Mouse (Mus musculus) kidney, embryonic 15.5 days (tissue): ENCODE measurements around the gene Rplp0. TPM values are rescaled to one million over a fixed set of nuclear protein-coding genes. Genes with fewer than 3 reads are reported as not detected.

Source experiments
- ATAC-seq: fragments of 200-750 bp; cut with Nextera tagmentation; replicated peaks from 2 replicates; pipeline ENCODE4 v1.8.0; 2017; ENCODE audit warnings: moderate TSS enrichment; ENCODE audit not compliant: low FRiP score
- H3K27ac ChIP-seq: fragments of 300-500 bp; sonication (generic); 2 replicates; pipeline ENCODE4 v1.5.1; 2015; ENCODE audit warnings: mild to moderate bottlenecking, inconsistent platforms
- H3K27me3 ChIP-seq: fragments of 300-500 bp; sonication (generic); 2 replicates; pipeline ENCODE4 v1.6.1; 2015; ENCODE audit warnings: inconsistent platforms
- H3K36me3 ChIP-seq: fragments of 300-500 bp; sonication (generic); 2 replicates; pipeline ENCODE4 v1.6.1; 2015; ENCODE audit warnings: inconsistent platforms
- H3K4me1 ChIP-seq: fragments of 300-500 bp; sonication (generic); 2 replicates; pipeline ENCODE4 v1.6.1; 2015; ENCODE audit warnings: inconsistent platforms
- H3K4me2 ChIP-seq: fragments of 300-500 bp; sonication (generic); 2 replicates; pipeline ENCODE4 v1.6.1; 2015; ENCODE audit warnings: moderate library complexity, mild to moderate bottlenecking, inconsistent platforms
- H3K4me3 ChIP-seq: fragments of 300-500 bp; sonication (generic); replicated peaks from 2 replicates; pipeline ENCODE4 v1.5.1; 2015; ENCODE audit warnings: mild to moderate bottlenecking, inconsistent platforms
- H3K9ac ChIP-seq: fragments of 300-500 bp; sonication (generic); 2 replicates; pipeline ENCODE4 v1.6.1; 2015; ENCODE audit warnings: mild to moderate bottlenecking, inconsistent platforms
- H3K9me3 ChIP-seq: fragments of 300-500 bp; sonication (generic); replicated peaks from 2 replicates; pipeline ENCODE4 v1.6.1; 2016; ENCODE audit warnings: inconsistent platforms
- WGBS: fragments of 180-500 bp; shearing (Covaris S2); methylation state at CpG from one replicate; pipeline ENCODE4 v1.1.7; 2015; ENCODE audit warnings: mixed read lengths; 5-methylcytosine and 5-hydroxymethylcytosine counted together
- polyA plus RNA-seq: library from polyadenylated mRNA; unstranded; fragments of >200 nt; fragmentation: Nextera tagmentation; extraction: Ambion mirVana; gene quantifications from 2 replicates; pipeline ENCODE4 v1.2.1, GENCODE M21; 2015

Gene Rplp0
- polyA plus RNA-seq, 1 experiment from 2014 or later = 1,539 TPM

GRCm38 (mm10) chr5:115520325-115520869 is 38.9 kb upstream of the Rplp0 start:
- no peak overlapping the region for H3K9ac ChIP-seq
- H3K36me3 ChIP-seq = peaks cover 7% of the 10 kb centered on the region; the same call in 1 of the 2 replicates
- H3K4me3 ChIP-seq = 0 out of 2 replicates have a peak overlapping the region, but pooled peaks have one; percentile 5
- no peak for ATAC-seq
- H3K4me1 ChIP-seq = peaks cover 69% of the 10 kb centered on the region
- H3K4me2 ChIP-seq = peak overlapping the region; percentile 27
- H3K9me3 ChIP-seq = no peaks in the 10 kb centered on the region
- 49% methylated on average over 21 of the region's 21 CpGs for WGBS
- H3K27ac ChIP-seq = peak overlapping the region; percentile 89
- no peaks in the 10 kb centered on the region for H3K27me3 ChIP-seq

- Histone ChIP-seq H3K4me3 (no peak overlapping the region; the same call in 1 of the 2 replicates), H3K9me3 (no peaks in the 10 kb centered on the region), H3K4me1 (peaks cover 72% of the 10 kb centered on the region), H3K36me3 (0 out of 2 replicates have a peak, but pooled peaks cover 4% of the 10 kb centered on the region), H3K9ac (no peak overlapping the region), H3K4me2 (peak overlapping the region; percentile 30; the same call in 1 of the 2 replicates), H3K27me3 (no peaks in the 10 kb centered on the region), H3K27ac (peak overlapping the region; percentile 89)
- no peak for ATAC-seq
- 43% methylated on average over 21 of the region's 21 CpGs for WGBS
Observed at GRCm38 (mm10) chr5:115521553-115522461, 37.5 kb upstream of the Rplp0 start.

DNA sequence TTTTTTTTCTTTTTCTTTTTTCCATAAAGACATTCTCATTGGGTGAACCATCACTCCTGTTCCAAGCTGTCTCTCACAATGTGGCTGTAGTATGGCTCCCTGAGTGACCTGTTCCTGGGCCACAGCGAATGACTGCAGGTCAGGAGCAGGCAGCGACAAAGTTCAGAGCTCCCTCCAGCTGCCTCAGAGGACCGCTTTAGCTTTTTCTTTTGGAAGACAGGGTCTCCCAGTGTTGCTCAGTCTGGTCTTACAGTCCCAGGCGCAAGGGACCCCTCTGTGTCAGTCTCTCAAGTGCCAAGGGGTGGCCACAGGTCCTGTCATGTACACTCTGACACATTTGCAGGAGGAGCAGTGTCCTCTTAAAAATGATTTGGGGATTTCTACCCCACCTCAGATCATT is 36.7 kb upstream of the Rplp0 start:
- H3K9ac ChIP-seq = no peak overlapping the region
- H3K4me3 ChIP-seq = no peak overlapping the region
- H3K36me3 ChIP-seq = 0 out of 2 replicates have a peak, but pooled peaks cover 2% of the 10 kb centered on the region
- H3K27ac ChIP-seq = peak overlapping the region; percentile 89
- H3K4me2 ChIP-seq = 0 out of 2 replicates have a peak overlapping the region, but pooled peaks have one; percentile 19
- ATAC-seq = no peak
- peaks cover 69% of the 10 kb centered on the region for H3K4me1 ChIP-seq
- 76% methylated on average over 4 of the region's 4 CpGs for WGBS
- no peaks in the 10 kb centered on the region for H3K9me3 ChIP-seq
- no peaks in the 10 kb centered on the region for H3K27me3 ChIP-seq

DNA sequence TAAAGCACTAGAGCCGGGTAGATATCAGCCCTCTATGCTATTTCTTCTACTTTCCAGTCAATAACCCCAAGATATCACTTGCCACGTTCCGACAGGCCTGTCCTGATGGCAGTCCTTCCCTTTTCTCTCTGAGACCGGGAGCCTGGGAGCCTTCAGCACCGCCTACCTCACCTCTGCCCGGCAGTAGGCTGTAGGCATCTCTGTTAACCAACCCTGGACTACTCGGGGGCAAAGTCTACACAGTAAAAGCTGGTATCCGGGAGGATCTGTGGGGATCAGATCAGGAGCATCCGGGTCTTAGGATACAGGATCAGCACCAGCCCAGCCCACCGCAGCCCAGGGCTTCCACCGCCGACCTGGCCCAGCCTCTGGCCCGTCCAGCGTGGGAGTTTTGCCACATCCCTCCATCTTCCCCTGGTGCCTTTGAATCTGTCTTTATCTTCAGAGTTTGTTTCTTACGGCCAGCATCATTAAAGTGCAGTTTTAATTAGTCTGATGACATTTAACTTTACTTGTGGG is 36.2 kb upstream of the Rplp0 start:
- Histone ChIP-seq H3K4me3 (no peak overlapping the region), H3K36me3 (0 out of 2 replicates have a peak, but pooled peaks cover 2% of the 10 kb centered on the region), H3K9ac (no peak overlapping the region; the same call in 1 of the 2 replicates), H3K27me3 (no peaks in the 10 kb centered on the region), H3K9me3 (no peaks in the 10 kb centered on the region), H3K4me1 (peaks cover 71% of the 10 kb centered on the region), H3K4me2 (0 out of 2 replicates have a peak overlapping the region, but pooled peaks have one; percentile 19), H3K27ac (peak overlapping the region; percentile 89)
- WGBS = 61% methylated on average over 15 of the region's 15 CpGs
- ATAC-seq = no peak

GRCm38 (mm10) chr5:115523971-115524370 is 35.3 kb upstream of the Rplp0 start:
- Histone ChIP-seq H3K36me3 (0 out of 2 replicates have a peak, but pooled peaks cover 2% of the 10 kb centered on the region), H3K4me2 (peak overlapping the region; percentile 44), H3K27ac (peak overlapping the region; percentile 89), H3K9ac (no peak overlapping the region), H3K27me3 (no peaks in the 10 kb centered on the region), H3K4me3 (0 out of 2 replicates have a peak overlapping the region, but pooled peaks have one; percentile 1), H3K4me1 (peaks cover 79% of the 10 kb centered on the region), H3K9me3 (no peaks in the 10 kb centered on the region)
- peak; percentile 82 for ATAC-seq
- WGBS = 9% methylated on average over 15 of the region's 15 CpGs

DNA sequence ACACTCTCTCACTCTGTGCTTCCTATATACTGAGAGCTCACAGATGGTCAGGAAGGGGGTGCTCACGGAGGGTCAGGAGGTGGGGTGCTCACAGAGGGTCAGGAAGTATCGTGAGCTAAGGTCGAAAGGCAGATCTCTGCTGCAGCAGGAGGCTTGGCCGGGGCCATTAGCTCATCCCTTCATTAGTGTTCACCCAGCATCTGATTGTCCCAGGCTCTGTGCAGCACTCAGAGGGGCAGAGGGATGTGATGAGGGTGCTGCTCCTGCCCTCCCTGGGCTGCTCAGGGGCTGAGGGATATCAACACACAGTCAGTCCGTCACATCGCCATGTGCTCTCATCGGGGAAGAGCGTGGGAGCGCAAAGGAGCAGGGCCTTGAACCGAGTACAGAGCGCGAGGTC is 34.8 kb upstream of the Rplp0 start:
- H3K27ac ChIP-seq = peak overlapping the region; percentile 89
- 0 out of 2 replicates have a peak, but pooled peaks cover 2% of the 10 kb centered on the region for H3K36me3 ChIP-seq
- peaks cover 84% of the 10 kb centered on the region for H3K4me1 ChIP-seq
- ATAC-seq = peak; percentile 34
- 0 out of 2 replicates have a peak overlapping the region, but pooled peaks have one; percentile 1 for H3K4me3 ChIP-seq
- no peaks in the 10 kb centered on the region for H3K9me3 ChIP-seq
- H3K9ac ChIP-seq = no peak overlapping the region
- WGBS = 29% methylated on average over 12 of the region's 12 CpGs
- peak overlapping the region; percentile 44 for H3K4me2 ChIP-seq
- H3K27me3 ChIP-seq = no peaks in the 10 kb centered on the region

GRCm38 (mm10) chr5:115525416-115525815 is 33.9 kb upstream of the Rplp0 start:
- no peaks in the 10 kb centered on the region for H3K9me3 ChIP-seq
- H3K27ac ChIP-seq = no peak overlapping the region
- peak overlapping the region; percentile 7; the same call in 1 of the 2 replicates for H3K9ac ChIP-seq
- ATAC-seq = no peak
- no peak overlapping the region for H3K4me2 ChIP-seq
- 0 out of 2 replicates have a peak, but pooled peaks cover 2% of the 10 kb centered on the region for H3K36me3 ChIP-seq
- H3K4me1 ChIP-seq = peaks cover 88% of the 10 kb centered on the region
- H3K4me3 ChIP-seq = no peak overlapping the region
- 74% methylated on average over 4 of the region's 4 CpGs for WGBS
- no peaks in the 10 kb centered on the region for H3K27me3 ChIP-seq

DNA sequence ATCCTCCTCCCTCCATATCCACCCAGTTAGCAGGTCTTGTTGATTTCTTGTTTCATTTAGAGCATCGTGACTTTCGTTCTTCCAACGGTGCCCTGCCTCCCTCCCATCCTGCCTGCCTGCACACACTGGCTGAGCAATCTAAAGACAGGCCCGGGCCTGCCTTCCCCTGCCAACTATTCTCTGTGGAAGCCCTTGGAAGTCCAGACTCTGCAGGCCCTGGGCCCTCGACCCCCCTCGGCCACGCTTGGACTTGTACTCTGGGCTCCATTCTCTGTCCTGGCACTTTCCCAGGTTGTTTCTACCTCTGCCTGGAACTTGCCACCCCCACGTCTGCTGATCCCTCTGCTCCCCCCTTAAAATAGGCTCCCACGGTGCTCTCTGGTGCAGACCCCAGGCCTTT is 33.3 kb upstream of the Rplp0 start:
- H3K9me3 ChIP-seq = no peaks in the 10 kb centered on the region
- H3K27ac ChIP-seq = 0 out of 2 replicates have a peak overlapping the region, but pooled peaks have one; percentile 1
- H3K9ac ChIP-seq = 0 out of 2 replicates have a peak overlapping the region, but pooled peaks have one; percentile 7

GRCm38 (mm10) chr5:115526456-115527202 is 32.6 kb upstream of the Rplp0 start:
- Histone ChIP-seq H3K4me2 (no peak overlapping the region), H3K27ac (0 out of 2 replicates have a peak overlapping the region, but pooled peaks have one; percentile 1), H3K36me3 (no peaks in the 10 kb centered on the region), H3K9ac (0 out of 2 replicates have a peak overlapping the region, but pooled peaks have one; percentile 7), H3K4me1 (peaks cover 88% of the 10 kb centered on the region), H3K9me3 (no peaks in the 10 kb centered on the region), H3K27me3 (no peaks in the 10 kb centered on the region), H3K4me3 (no peak overlapping the region)
- no peak for ATAC-seq
- WGBS = 88% methylated on average over 17 of the region's 17 CpGs

More for the DNA sequence above, 33.3 kb upstream of the Rplp0 start:
- WGBS = 79% methylated on average over 9 of the region's 9 CpGs
- no peak for ATAC-seq
- no peak overlapping the region for H3K4me2 ChIP-seq
- H3K4me1 ChIP-seq = peaks cover 88% of the 10 kb centered on the region
- no peaks in the 10 kb centered on the region for H3K27me3 ChIP-seq
- no peak overlapping the region for H3K4me3 ChIP-seq
- H3K36me3 ChIP-seq = no peaks in the 10 kb centered on the region

- Histone ChIP-seq H3K36me3 (0 out of 2 replicates have a peak, but pooled peaks cover 3% of the 10 kb centered on the region), H3K9me3 (no peaks in the 10 kb centered on the region), H3K9ac (no peak overlapping the region), H3K27me3 (no peaks in the 10 kb centered on the region), H3K4me2 (no peak overlapping the region), H3K4me3 (no peak overlapping the region), H3K27ac (no peak overlapping the region), H3K4me1 (peaks cover 88% of the 10 kb centered on the region)
- ATAC-seq = no peak
- 74% methylated on average over 5 of the region's 5 CpGs for WGBS
Observed at GRCm38 (mm10) chr5:115528128-115528527, 31.1 kb upstream of the Rplp0 start.

- WGBS = 57% methylated on average over 8 of the region's 8 CpGs
- H3K9me3 ChIP-seq = no peaks in the 10 kb centered on the region
- 0 out of 2 replicates have a peak, but pooled peaks cover 3% of the 10 kb centered on the region for H3K36me3 ChIP-seq
- H3K27ac ChIP-seq = peak overlapping the region; percentile 86
- H3K4me3 ChIP-seq = no peak overlapping the region
- 0 out of 2 replicates have a peak overlapping the region, but pooled peaks have one; percentile 15 for H3K9ac ChIP-seq
- H3K4me2 ChIP-seq = no peak overlapping the region
- H3K27me3 ChIP-seq = no peaks in the 10 kb centered on the region
- no peak for ATAC-seq
- H3K4me1 ChIP-seq = peaks cover 88% of the 10 kb centered on the region
Observed at GRCm38 (mm10) chr5:115529364-115529741, 29.9 kb upstream of the Rplp0 start.
